13 mouse cellular contexts compared by ENCODE assay signal in genomic region chr13:54290066-54290465, GRCm38 (mm10).
"Had no signal": no experiment of that assay in that cellular context is flagged by ENCODE, and none has a peak within 500 bp of the region (broad histone marks: within the 10 kb centered on the region; RNA-seq: fewer than 3 reads in every experiment).

No protein-coding gene starts in this region.

- H3K9me3 ChIP-seq: kidney, embryonic 15.5 days; limb, embryonic 15.5 days; liver, embryonic 13.5 days; lung, embryonic 15.5 days; midbrain, embryonic 12.5 days had no signal

- H3K4me3 ChIP-seq: kidney, embryonic 15.5 days; left cerebral cortex, adult 2 months; limb, embryonic 15.5 days; liver, embryonic 13.5 days; lung, embryonic 15.5 days; megakaryocyte, embryonic 14.5 days; midbrain, embryonic 12.5 days had no signal

- H3K27ac ChIP-seq: kidney, embryonic 15.5 days; left cerebral cortex, adult 2 months; limb, embryonic 15.5 days; liver, embryonic 13.5 days; lung, embryonic 15.5 days; macrophage; midbrain, embryonic 12.5 days had no signal

- H3K9ac ChIP-seq: kidney, embryonic 15.5 days; limb, embryonic 15.5 days; liver, embryonic 13.5 days; liver, postnatal 0 days; lung, embryonic 15.5 days; midbrain, embryonic 12.5 days had no signal

- ATAC-seq: liver, postnatal 0 days had no signal

- H3K36me3 ChIP-seq: kidney, embryonic 15.5 days; limb, embryonic 15.5 days; liver, embryonic 13.5 days; lung, embryonic 15.5 days; midbrain, embryonic 12.5 days had no signal

- H3K4me1 ChIP-seq: kidney, embryonic 15.5 days; limb, embryonic 15.5 days; liver, embryonic 13.5 days; lung, embryonic 15.5 days; megakaryocyte, embryonic 14.5 days; midbrain, embryonic 12.5 days had no signal

- H3K4me2 ChIP-seq: kidney, embryonic 15.5 days; limb, embryonic 15.5 days; liver, embryonic 13.5 days; lung, embryonic 15.5 days; midbrain, embryonic 12.5 days had no signal

- H3K27me3 ChIP-seq: kidney, embryonic 15.5 days; limb, embryonic 15.5 days; liver, embryonic 13.5 days; lung, embryonic 15.5 days had no signal

- DNase-seq: kidney, postnatal 25 days; liver, embryonic 13.5 days; liver, postnatal 0 days; lung, postnatal 14 days; spleen, adult 18-20 months; thymus, postnatal 36 days had no signal
